Mouse (Mus musculus) heart, embryonic 11.5 days (tissue): ENCODE data around the gene Efr3b. TPM values are rescaled to one million over a fixed set of nuclear protein-coding genes. Genes with fewer than 3 reads are reported as not detected.

Source experiments
- ATAC-seq: fragments of 200-750 bp; cut with Nextera tagmentation; replicated peaks from 2 replicates; pipeline ENCODE4 v1.8.0; 2017; ENCODE audit warnings: moderate library complexity; ENCODE audit not compliant: insufficient number of reproducible peaks, low FRiP score, low TSS enrichment
- H3K27ac ChIP-seq: fragments of 300-500 bp; sonication (generic); 2 replicates; pipeline ENCODE4 v1.5.1; 2014; ENCODE audit warnings: mild to moderate bottlenecking, low read depth, low read length
- H3K27me3 ChIP-seq: fragments of 300-500 bp; sonication (generic); 2 replicates; pipeline ENCODE4 v1.6.1; 2014; ENCODE audit warnings: mild to moderate bottlenecking, low read length, mixed read lengths; ENCODE audit not compliant: control insufficient read depth, insufficient read depth
- H3K36me3 ChIP-seq: fragments of 300-500 bp; sonication (generic); 2 replicates; pipeline ENCODE4 v1.6.1; 2014; ENCODE audit warnings: mild to moderate bottlenecking, low read length, moderate library complexity, mixed read lengths; ENCODE audit not compliant: control insufficient read depth, insufficient read depth
- H3K4me1 ChIP-seq: fragments of 300-500 bp; sonication (generic); 2 replicates; pipeline ENCODE4 v1.6.1; 2014; ENCODE audit warnings: low read length; ENCODE audit not compliant: control insufficient read depth, insufficient read depth
- H3K4me2 ChIP-seq: fragments of 300-500 bp; sonication (generic); 2 replicates; pipeline ENCODE4 v1.6.1; 2014; ENCODE audit warnings: mild to moderate bottlenecking, moderate library complexity
- H3K4me3 ChIP-seq: fragments of 300-500 bp; sonication (generic); 2 replicates; pipeline ENCODE4 v1.5.1; 2014; ENCODE audit warnings: low read depth, low read length
- H3K9ac ChIP-seq: fragments of 300-500 bp; sonication (generic); 2 replicates; pipeline ENCODE4 v1.6.1; 2014; ENCODE audit warnings: mild to moderate bottlenecking, low read depth, low read length, moderate library complexity
- H3K9me3 ChIP-seq: fragments of 300-500 bp; sonication (generic); replicated peaks from 2 replicates; pipeline ENCODE4 v1.6.1; 2016; ENCODE audit warnings: low read length; ENCODE audit not compliant: control insufficient read depth
- WGBS: fragments of 180-500 bp; shearing (Covaris S2); extraction: QIAGEN DNeasy Blood & Tissue Kit; methylation state at CpG from one replicate; pipeline ENCODE4 v1.1.7; 2014; ENCODE audit not compliant: insufficient replicate concordance; 5-methylcytosine and 5-hydroxymethylcytosine counted together
- polyA plus RNA-seq: library from polyadenylated mRNA; unstranded; fragments of >200 nt; fragmentation: Nextera tagmentation; extraction: Ambion mirVana; gene quantifications from 2 replicates; pipeline ENCODE4 v1.2.1, GENCODE M21; 2014

Gene Efr3b
- polyA plus RNA-seq, 1 experiment from 2014 or later = 6.4 TPM

GRCm38 (mm10) chr12:4050861-4051425 lies 12.2 kb upstream of the Efr3b start:
- Histone ChIP-seq H3K27ac (peak overlapping the region; percentile 29; the same call in 1 of the 2 replicates), H3K9ac (no peak overlapping the region), H3K36me3 (no peaks in the 10 kb centered on the region), H3K27me3 (no peaks in the 10 kb centered on the region), H3K4me2 (no peak overlapping the region), H3K4me3 (no peak overlapping the region), H3K4me1 (peaks cover 5% of the 10 kb centered on the region; the same call in 1 of the 2 replicates), H3K9me3 (no peaks in the 10 kb centered on the region)
- no peak for ATAC-seq
- WGBS = 29% methylated on average over 9 of the region's 9 CpGs

GRCm38 (mm10) chr12:4048031-4048430 lies 9.3 kb upstream of the Efr3b start:
- H3K36me3 ChIP-seq = no peaks in the 10 kb centered on the region
- no peak overlapping the region for H3K4me3 ChIP-seq
- H3K4me1 ChIP-seq = peaks cover 11% of the 10 kb centered on the region; the same call in 1 of the 2 replicates
- H3K4me2 ChIP-seq = no peak overlapping the region
- WGBS = 41% methylated on average over 6 of the region's 6 CpGs
- ATAC-seq = no peak
- no peaks in the 10 kb centered on the region for H3K27me3 ChIP-seq
- H3K27ac ChIP-seq = no peak overlapping the region
- H3K9ac ChIP-seq = no peak overlapping the region
- H3K9me3 ChIP-seq = no peaks in the 10 kb centered on the region

GRCm38 (mm10) chr12:4045992-4046391 lies 7.3 kb upstream of the Efr3b start:
- Histone ChIP-seq H3K9me3 (no peaks in the 10 kb centered on the region), H3K4me3 (no peak overlapping the region), H3K36me3 (no peaks in the 10 kb centered on the region), H3K9ac (no peak overlapping the region), H3K27me3 (no peaks in the 10 kb centered on the region), H3K4me1 (peaks cover 22% of the 10 kb centered on the region), H3K4me2 (no peak overlapping the region), H3K27ac (peak overlapping the region; percentile 70)
- ATAC-seq = 0 out of 2 replicates have a peak, but pooled peaks have one; percentile 49
- 12% methylated on average over 1 of the region's 1 CpGs for WGBS

DNA sequence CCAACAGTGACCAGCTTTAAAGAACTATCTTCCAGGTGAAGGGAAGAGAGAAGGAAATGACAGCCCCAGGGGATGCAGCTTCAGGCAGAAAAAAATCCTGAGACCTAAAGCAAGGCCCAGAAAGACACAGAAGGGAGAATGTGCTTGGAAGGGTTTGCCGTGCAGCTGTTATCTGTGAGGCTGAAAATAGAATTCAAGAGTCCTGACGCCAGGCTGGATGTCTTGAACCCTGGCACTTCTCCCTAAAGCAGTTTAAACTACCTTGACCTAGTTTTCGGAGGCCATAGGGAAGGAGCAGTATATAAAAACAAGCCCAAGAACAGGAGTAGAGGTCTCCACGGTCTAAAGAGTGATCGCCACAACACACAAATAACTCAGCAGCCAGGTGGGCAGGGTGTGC lies 3.7 kb upstream of the Efr3b start:
- no peaks in the 10 kb centered on the region for H3K36me3 ChIP-seq
- H3K27me3 ChIP-seq = 0 out of 2 replicates have a peak, but pooled peaks cover 3% of the 10 kb centered on the region
- no peak overlapping the region for H3K4me3 ChIP-seq
- H3K4me1 ChIP-seq = peaks cover 23% of the 10 kb centered on the region
- H3K4me2 ChIP-seq = peak overlapping the region; percentile 41
- WGBS = 35% methylated on average over 5 of the region's 5 CpGs
- H3K27ac ChIP-seq = peak overlapping the region; percentile 81
- no peak for ATAC-seq
- no peaks in the 10 kb centered on the region for H3K9me3 ChIP-seq
- H3K9ac ChIP-seq = 0 out of 2 replicates have a peak overlapping the region, but pooled peaks have one; percentile 54

DNA sequence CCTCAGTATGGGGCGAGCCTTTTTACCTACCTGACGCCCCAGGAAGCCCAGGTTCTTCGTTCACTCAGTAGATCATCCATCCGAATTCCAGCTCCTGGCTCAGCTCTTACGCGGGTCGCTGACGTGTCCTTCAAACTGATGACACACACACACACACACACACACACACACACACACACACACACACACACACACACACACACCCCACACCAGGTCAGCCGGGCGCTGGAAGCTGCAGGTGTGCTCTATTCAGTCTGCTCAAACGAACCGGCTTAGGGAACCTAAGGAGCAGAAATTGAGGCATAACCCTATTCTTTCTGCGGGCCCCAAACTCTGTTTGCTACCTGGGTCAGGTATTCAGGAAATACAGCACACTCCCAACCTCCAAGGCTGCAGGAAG lies 331 bp upstream of the Efr3b start:
- H3K36me3 ChIP-seq = no peaks in the 10 kb centered on the region
- H3K27me3 ChIP-seq = 0 out of 2 replicates have a peak, but pooled peaks cover 3% of the 10 kb centered on the region
- WGBS = 2% methylated on average over 12 of the region's 13 CpGs
- H3K4me2 ChIP-seq = peak overlapping the region; percentile 74
- no peak for ATAC-seq
- no peak overlapping the region; the same call in 1 of the 2 replicates for H3K9ac ChIP-seq
- peaks cover 25% of the 10 kb centered on the region for H3K4me1 ChIP-seq
- peak overlapping the region; percentile 59 for H3K4me3 ChIP-seq
- no peak overlapping the region for H3K27ac ChIP-seq
- no peaks in the 10 kb centered on the region for H3K9me3 ChIP-seq

- Histone ChIP-seq H3K4me1 (peaks cover 28% of the 10 kb centered on the region), H3K4me3 (peak overlapping the region; percentile 59), H3K9me3 (no peaks in the 10 kb centered on the region), H3K4me2 (peak overlapping the region; percentile 74), H3K27me3 (0 out of 2 replicates have a peak, but pooled peaks cover 3% of the 10 kb centered on the region), H3K36me3 (no peaks in the 10 kb centered on the region), H3K27ac (no peak overlapping the region), H3K9ac (peak overlapping the region; percentile 82)
- ATAC-seq = no peak
- WGBS = 24% methylated on average over 5 of the region's 5 CpGs
Observed at GRCm38 (mm10) chr12:4037511-4037910, 1.2 kb downstream of the Efr3b start.

DNA sequence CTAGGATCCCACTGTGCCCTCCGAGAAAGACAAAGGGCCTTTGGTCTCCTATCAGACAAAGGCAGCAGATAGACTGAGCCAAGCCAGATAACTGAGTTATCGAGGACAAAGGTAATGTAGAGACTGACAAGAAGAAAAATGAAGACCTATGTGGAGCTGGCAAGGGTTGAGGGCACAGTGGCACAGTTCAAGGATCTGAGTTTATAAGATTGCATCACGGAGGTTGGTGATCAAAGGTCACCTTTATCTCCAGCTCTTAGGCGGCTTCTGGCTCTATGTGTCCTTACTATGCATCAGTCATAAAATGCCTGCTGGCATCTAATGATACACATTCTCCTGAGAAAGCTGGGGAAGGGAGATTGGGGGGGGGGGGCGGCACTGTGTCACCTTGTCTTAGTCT lies 2.6 kb downstream of the Efr3b start:
- Histone ChIP-seq H3K4me3 (no peak overlapping the region), H3K9ac (no peak overlapping the region), H3K27ac (no peak overlapping the region), H3K4me1 (peaks cover 21% of the 10 kb centered on the region), H3K9me3 (no peaks in the 10 kb centered on the region), H3K4me2 (no peak overlapping the region), H3K27me3 (0 out of 2 replicates have a peak, but pooled peaks cover 3% of the 10 kb centered on the region), H3K36me3 (no peaks in the 10 kb centered on the region)
- ATAC-seq = no peak
- 73% methylated on average over 5 of the region's 5 CpGs for WGBS

- no peaks in the 10 kb centered on the region for H3K27me3 ChIP-seq
- peaks cover 13% of the 10 kb centered on the region for H3K4me1 ChIP-seq
- H3K4me3 ChIP-seq = no peak overlapping the region
- H3K27ac ChIP-seq = no peak overlapping the region
- no peaks in the 10 kb centered on the region for H3K36me3 ChIP-seq
- WGBS = 60% methylated on average over 4 of the region's 4 CpGs
- no peak for ATAC-seq
- H3K9ac ChIP-seq = no peak overlapping the region
- H3K9me3 ChIP-seq = no peaks in the 10 kb centered on the region
- H3K4me2 ChIP-seq = no peak overlapping the region
Observed at GRCm38 (mm10) chr12:4029064-4029463, 9.7 kb downstream of the Efr3b start.

DNA sequence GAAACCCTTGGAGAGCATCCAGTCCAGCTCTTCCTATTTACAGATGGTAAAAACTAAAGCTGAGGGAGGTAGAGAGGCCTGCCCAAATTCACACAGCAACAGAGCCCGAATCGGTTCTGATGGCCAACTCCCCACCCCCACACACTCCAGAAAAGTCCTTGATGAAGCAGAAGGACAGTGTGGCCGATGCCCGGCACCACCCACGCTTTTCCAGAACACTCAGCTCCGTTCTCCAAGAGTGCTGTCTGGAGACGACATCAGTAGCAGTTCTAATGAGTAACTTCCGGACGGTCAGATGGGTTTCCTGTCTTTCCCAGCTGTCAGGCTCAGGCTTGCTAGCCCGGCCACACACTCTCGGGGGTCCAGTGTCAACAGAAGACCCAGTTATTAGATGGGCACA lies 10.2 kb downstream of the Efr3b start:
- 66% methylated on average over 11 of the region's 11 CpGs for WGBS
- no peak overlapping the region for H3K27ac ChIP-seq
- H3K4me1 ChIP-seq = peaks cover 14% of the 10 kb centered on the region
- no peak for ATAC-seq
- H3K36me3 ChIP-seq = no peaks in the 10 kb centered on the region
- H3K9me3 ChIP-seq = no peaks in the 10 kb centered on the region
- no peak overlapping the region for H3K9ac ChIP-seq
- no peak overlapping the region for H3K4me3 ChIP-seq
- H3K4me2 ChIP-seq = no peak overlapping the region
- no peaks in the 10 kb centered on the region for H3K27me3 ChIP-seq
